Mouse (Mus musculus): ENCODE data around the gene Ptprf.

DNA sequence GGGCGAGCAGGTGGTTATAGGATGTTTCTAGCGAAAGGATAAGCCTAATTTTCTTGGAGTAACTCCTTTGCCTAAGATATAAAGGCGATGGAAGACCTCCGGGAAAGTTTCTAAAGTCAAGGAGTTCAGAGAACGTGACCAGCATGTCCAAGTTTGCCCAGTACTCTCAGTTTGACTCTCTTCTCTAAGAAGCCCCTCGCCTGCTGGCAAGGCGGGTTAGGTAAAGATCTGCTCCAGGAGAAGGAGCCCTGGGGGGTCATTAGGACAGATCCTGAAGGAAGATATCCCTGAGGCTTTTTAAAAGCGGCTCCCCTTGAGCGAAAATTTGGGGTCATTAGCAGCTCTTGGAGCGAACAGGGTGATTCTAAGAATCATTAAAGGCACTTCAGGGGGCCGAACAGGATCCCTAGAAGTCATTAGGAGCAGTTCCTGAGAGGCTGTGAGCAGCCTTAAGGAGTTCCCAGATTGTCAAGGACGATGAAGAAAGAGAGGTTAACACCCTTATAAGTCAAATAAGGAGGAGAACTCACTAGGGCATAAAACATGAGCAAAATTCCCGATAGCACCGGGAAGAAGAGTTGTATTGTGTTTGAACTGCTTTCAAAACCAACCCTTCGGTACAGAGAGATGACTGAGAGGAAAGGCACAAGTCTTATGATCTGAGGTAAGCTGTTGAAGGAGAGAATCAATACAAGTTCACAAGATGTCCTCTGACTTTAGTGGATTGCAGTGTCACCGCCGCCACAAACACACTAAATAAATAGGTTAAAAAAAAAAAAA lies 110.7 kb downstream of the Ptprf start:
- TF ChIP-seq CTCF (IDR thresholded peaks at IDR 0.05; ENCODE audit: extremely low read depth, insufficient read depth, low read length), result no peak
- TF ChIP-seq POLR2A (IDR thresholded peaks at IDR 0.05; ENCODE audit: extremely low read depth, insufficient read depth, low read length), result no peak

Data from cortical plate, adult 2 months (tissue).